Mouse (Mus musculus) ES-Bruce4 (cell line): Measurements from ENCODE around the gene Sqstm1. TPM values are rescaled to one million over a fixed set of nuclear protein-coding genes. Genes with fewer than 3 reads are reported as not detected.

Source experiments
- H3K27ac ChIP-seq: 2 replicates; pipeline ENCODE4 v1.5.1; 2012; ENCODE audit warnings: low read length, inconsistent platforms; ENCODE audit not compliant: insufficient read depth
- H3K27me3 ChIP-seq: 2 replicates; pipeline ENCODE4 v1.6.1; 2012; ENCODE audit warnings: mild to moderate bottlenecking, low read length, inconsistent platforms; ENCODE audit not compliant: control insufficient read depth, poor library complexity, insufficient read depth, severe bottlenecking
- H3K36me3 ChIP-seq: 2 replicates; pipeline ENCODE4 v1.6.1; 2012; ENCODE audit warnings: inconsistent platforms, mild to moderate bottlenecking, low read length, moderate library complexity; ENCODE audit not compliant: control insufficient read depth, poor library complexity, insufficient read depth, severe bottlenecking
- H3K4me1 ChIP-seq: one replicate; pipeline ENCODE4 v1.8.1; 2011; ENCODE audit warnings: low read length; ENCODE audit not compliant: control insufficient read depth, insufficient read depth
- H3K4me3 ChIP-seq: 2 replicates; pipeline ENCODE4 v1.5.1; 2011; ENCODE audit warnings: low read depth, mild to moderate bottlenecking, low read length
- H3K9ac ChIP-seq: 2 replicates; pipeline ENCODE4 v1.6.1; 2012; ENCODE audit warnings: low read depth, mild to moderate bottlenecking, inconsistent platforms; ENCODE audit not compliant: poor library complexity, severe bottlenecking
- H3K9me3 ChIP-seq: replicated peaks from 2 replicates; pipeline ENCODE4 v1.6.1; 2012; ENCODE audit warnings: mild to moderate bottlenecking, low read length, inconsistent platforms; ENCODE audit not compliant: control insufficient read depth, poor library complexity, insufficient read depth, severe bottlenecking
- CTCF ChIP-seq: IDR thresholded peaks from one replicate; pipeline ENCODE4 v1.8.1; 2011; ENCODE audit warnings: low read depth, low read length
- EP300 ChIP-seq: IDR thresholded peaks from 2 replicates; pipeline ENCODE4 v1.6.1; 2011; ENCODE audit warnings: low read depth, low read length; ENCODE audit not compliant: insufficient read depth
- POLR2A ChIP-seq: IDR thresholded peaks from one replicate; pipeline ENCODE4 v1.8.1; 2011; ENCODE audit warnings: low read length; ENCODE audit not compliant: insufficient read depth
- polyA plus RNA-seq: library from polyadenylated mRNA; stranded (reverse); fragments of >200 nt; gene quantifications from 2 replicates; pipeline ENCODE4 v1.2.4, GENCODE M21; 2011; ENCODE audit warnings: low read depth; ENCODE audit not compliant: missing spikeins, insufficient read depth, insufficient read length

Sqstm1 gene
- polyA plus RNA-seq, 1 experiment, result 259 TPM

GRCm38 (mm10) chr11:50223783-50224662 lies 13.4 kb upstream of the Sqstm1 start:
- Histone ChIP-seq H3K27me3 (no peaks in the 10 kb centered on the region), H3K36me3 (no peaks in the 10 kb centered on the region), H3K9ac (peak overlapping the region; percentile 85), H3K4me1 (peaks cover 5% of the 10 kb centered on the region), H3K27ac (no peak overlapping the region), H3K9me3 (no peaks in the 10 kb centered on the region), H3K4me3 (peak overlapping the region; percentile 84)
- TF ChIP-seq POLR2A (no peak), CTCF (no peak), EP300 (no peak)

GRCm38 (mm10) chr11:50222559-50223276 lies 12.1 kb upstream of the Sqstm1 start:
- TF ChIP-seq EP300 (no peak), CTCF (no peak), POLR2A (no peak)
- H3K9ac ChIP-seq, result no peak overlapping the region
- no peaks in the 10 kb centered on the region for H3K9me3 ChIP-seq
- H3K4me1 ChIP-seq, result peaks cover 2% of the 10 kb centered on the region
- H3K27me3 ChIP-seq, result no peaks in the 10 kb centered on the region
- no peak overlapping the region for H3K27ac ChIP-seq
- no peaks in the 10 kb centered on the region for H3K36me3 ChIP-seq
- H3K4me3 ChIP-seq, result no peak overlapping the region

GRCm38 (mm10) chr11:50219833-50220232 lies 9.2 kb upstream of the Sqstm1 start:
- H3K9me3 ChIP-seq, result no peaks in the 10 kb centered on the region
- H3K27ac ChIP-seq, result 0 out of 2 replicates have a peak overlapping the region, but pooled peaks have one; percentile 4
- TF ChIP-seq POLR2A, result no peak
- no peak for TF ChIP-seq EP300
- TF ChIP-seq CTCF, result no peak
- no peak overlapping the region for H3K9ac ChIP-seq
- H3K27me3 ChIP-seq, result no peaks in the 10 kb centered on the region
- no peak overlapping the region for H3K4me3 ChIP-seq
- peaks cover 5% of the 10 kb centered on the region for H3K4me1 ChIP-seq
- no peaks in the 10 kb centered on the region for H3K36me3 ChIP-seq

- H3K9me3 ChIP-seq, result no peaks in the 10 kb centered on the region
- H3K4me3 ChIP-seq, result no peak overlapping the region
- TF ChIP-seq CTCF (no peak), POLR2A (no peak), EP300 (peak; percentile 86)
- no peaks in the 10 kb centered on the region for H3K27me3 ChIP-seq
- H3K9ac ChIP-seq, result peak overlapping the region; percentile 46; the same call in 1 of the 2 replicates
- peaks cover 5% of the 10 kb centered on the region for H3K4me1 ChIP-seq
- no peaks in the 10 kb centered on the region for H3K36me3 ChIP-seq
- H3K27ac ChIP-seq, result peak overlapping the region; percentile 80
These were observed 7.2 kb upstream of the Sqstm1 start for GRCm38 (mm10) chr11:50217811-50218210.

GRCm38 (mm10) chr11:50216724-50217366 lies 6.2 kb upstream of the Sqstm1 start:
- H3K27me3 ChIP-seq, result no peaks in the 10 kb centered on the region
- H3K4me3 ChIP-seq, result no peak overlapping the region
- H3K4me1 ChIP-seq, result peaks cover 6% of the 10 kb centered on the region
- 0 out of 2 replicates have a peak overlapping the region, but pooled peaks have one; percentile 25 for H3K9ac ChIP-seq
- TF ChIP-seq POLR2A (no peak), EP300 (0 out of 2 replicates have a peak, but pooled peaks have one; percentile 16), CTCF (no peak)
- H3K36me3 ChIP-seq, result no peaks in the 10 kb centered on the region
- H3K27ac ChIP-seq, result peak overlapping the region; percentile 21
- H3K9me3 ChIP-seq, result no peaks in the 10 kb centered on the region
